Mouse (Mus musculus) neural tube, embryonic 11.5 days (tissue): ENCODE measurements around the gene Gm13119. TPM values are rescaled to one million over a fixed set of nuclear protein-coding genes. Genes with fewer than 3 reads are reported as not detected.
A peak's percentile ranks its signal among the peaks of the same experiment; 100 is the strongest.
"Not testable (repeated sequence)": the region's sequence is repeated elsewhere in the genome, so short reads cannot be mapped to it uniquely, and the experiment has no call there.

Experiments used
- ATAC-seq: fragments of 200-750 bp; cut with Nextera tagmentation; 2 replicates; pipeline ENCODE4 v1.8.0; 2017; ENCODE audit warnings: moderate number of reproducible peaks, mild to moderate bottlenecking, moderate TSS enrichment, moderate library complexity; ENCODE audit not compliant: insufficient read depth, low FRiP score, low TSS enrichment
- DNase-seq: peaks from one replicate; pipeline ENCODE4 v3.0.0-alpha.2; 2015; ENCODE audit warnings: low spot score
- H3K27ac ChIP-seq: fragments of 300-500 bp; sonication (generic); 2 replicates; pipeline ENCODE4 v1.5.1; 2014; ENCODE audit warnings: low read depth, mild to moderate bottlenecking, low read length
- H3K27me3 ChIP-seq: fragments of 300-500 bp; sonication (generic); 2 replicates; pipeline ENCODE4 v1.6.1; 2014; ENCODE audit warnings: mild to moderate bottlenecking, low read length, mixed read lengths; ENCODE audit not compliant: control insufficient read depth, insufficient read depth
- H3K36me3 ChIP-seq: fragments of 300-500 bp; sonication (generic); 2 replicates; pipeline ENCODE4 v1.6.1; 2014; ENCODE audit warnings: mild to moderate bottlenecking, low read length, moderate library complexity, mixed read lengths; ENCODE audit not compliant: control insufficient read depth, insufficient read depth
- H3K4me1 ChIP-seq: fragments of 300-500 bp; sonication (generic); 2 replicates; pipeline ENCODE4 v1.6.1; 2014; ENCODE audit warnings: low read length, mixed read lengths; ENCODE audit not compliant: control insufficient read depth, insufficient read depth
- H3K4me2 ChIP-seq: fragments of 300-500 bp; sonication (generic); 2 replicates; pipeline ENCODE4 v1.6.1; 2014; ENCODE audit warnings: low read depth, mild to moderate bottlenecking, moderate library complexity
- H3K4me3 ChIP-seq: fragments of 300-500 bp; sonication (generic); 2 replicates; pipeline ENCODE4 v1.5.1; 2014; ENCODE audit warnings: low read depth, low read length
- H3K9ac ChIP-seq: fragments of 300-500 bp; sonication (generic); 2 replicates; pipeline ENCODE4 v1.6.1; 2014; ENCODE audit warnings: mild to moderate bottlenecking, low read length
- H3K9me3 ChIP-seq: fragments of 300-500 bp; sonication (generic); 2 replicates; pipeline ENCODE4 v1.6.1; 2016; ENCODE audit warnings: low read length; ENCODE audit not compliant: control insufficient read depth
- WGBS: fragments of 180-500 bp; shearing (Covaris S2); extraction: QIAGEN DNeasy Blood & Tissue Kit; methylation state at CpG from one replicate; pipeline ENCODE4 v1.1.7; 2014; 5-methylcytosine and 5-hydroxymethylcytosine counted together
- polyA plus RNA-seq: library from polyadenylated mRNA; unstranded; fragments of >200 nt; fragmentation: Nextera tagmentation; extraction: Ambion mirVana; gene quantifications from 2 replicates; pipeline ENCODE4 v1.2.1, GENCODE M21; 2014

Gene Gm13119
- not detected in 2 replicates for polyA plus RNA-seq

- not testable (repeated sequence) for H3K36me3 ChIP-seq, H3K9ac ChIP-seq, H3K27me3 ChIP-seq, H3K9me3 ChIP-seq, ATAC-seq, H3K27ac ChIP-seq, H3K4me2 ChIP-seq, DNase-seq, H3K4me1 ChIP-seq, H3K4me3 ChIP-seq
- 90% methylated on average over 3 of the region's 3 CpGs for WGBS
Observed at GRCm38 (mm10) chr4:144357642-144358041, at the start of gene Gm13119. TSS of gene Gm13119 (plus strand) at chr4:144357942.

- not testable (repeated sequence) for DNase-seq, H3K4me2 ChIP-seq, H3K4me3 ChIP-seq, H3K36me3 ChIP-seq, H3K9ac ChIP-seq, H3K27me3 ChIP-seq, H3K9me3 ChIP-seq, H3K4me1 ChIP-seq, H3K27ac ChIP-seq, ATAC-seq
- WGBS = 78% methylated on average over 2 of the region's 2 CpGs
Observed at GRCm38 (mm10) chr4:144312666-144313460, 44.9 kb upstream of the Gm13119 start.

GRCm38 (mm10) chr4:144329949-144330348 is 27.8 kb upstream of the Gm13119 start, which contains the start of gene Gm13128:
TSS of gene Gm13128 (plus strand) at chr4:144330249.
- not testable (repeated sequence) for H3K27ac ChIP-seq, DNase-seq, H3K4me3 ChIP-seq, H3K36me3 ChIP-seq, H3K4me1 ChIP-seq, H3K9ac ChIP-seq, ATAC-seq, H3K27me3 ChIP-seq, H3K9me3 ChIP-seq, H3K4me2 ChIP-seq
- WGBS = 73% methylated on average over 4 of the region's 4 CpGs

- not testable (repeated sequence) for H3K27ac ChIP-seq, H3K9me3 ChIP-seq, H3K4me2 ChIP-seq, H3K9ac ChIP-seq, H3K4me3 ChIP-seq, ATAC-seq, H3K36me3 ChIP-seq, H3K4me1 ChIP-seq, DNase-seq, H3K27me3 ChIP-seq
- 87% methylated on average over 2 of the region's 3 CpGs for WGBS
Observed at GRCm38 (mm10) chr4:144335856-144336255, 21.9 kb upstream of the Gm13119 start.

GRCm38 (mm10) chr4:144377911-144378310 is 20.2 kb downstream of the Gm13119 start, which contains the start of gene Pramef20:
TSS of gene Pramef20 (minus strand) at chr4:144377933.
- Histone ChIP-seq H3K4me2 (no peak within 1 kb of the TSS), H3K36me3 (no peaks in the 10 kb centered on the region), H3K4me1 (no peaks in the 10 kb centered on the region), H3K27ac (no peak within 1 kb of the TSS), H3K4me3 (no peak within 1 kb of the TSS), H3K9me3 (no peaks in the 10 kb centered on the region), H3K27me3 (no peaks in the 10 kb centered on the region), H3K9ac (no peak within 1 kb of the TSS)
- ATAC-seq = no peak
- no peak for DNase-seq
- 63% methylated on average over 2 of the region's 2 CpGs for WGBS

- WGBS = 32% methylated on average over 3 of the region's 3 CpGs
- no peak for ATAC-seq
- H3K27me3 ChIP-seq = no peaks in the 10 kb centered on the region
Observed at GRCm38 (mm10) chr4:144396316-144396715, 38.6 kb downstream of the Gm13119 start.

GRCm38 (mm10) chr4:144402712-144403111 is 45.0 kb downstream of the Gm13119 start:
- no peaks in the 10 kb centered on the region for H3K27me3 ChIP-seq
- no peak overlapping the region for H3K4me3 ChIP-seq
- ATAC-seq (no peak), DNase-seq (no peak)
- no peak overlapping the region for H3K27ac ChIP-seq
- no peaks in the 10 kb centered on the region for H3K36me3 ChIP-seq
- no peaks in the 10 kb centered on the region for H3K4me1 ChIP-seq
- WGBS = 87% methylated on average over 4 of the region's 4 CpGs
- H3K9ac ChIP-seq = no peak overlapping the region
- no peak overlapping the region for H3K4me2 ChIP-seq
- no peaks in the 10 kb centered on the region for H3K9me3 ChIP-seq

More at GRCm38 (mm10) chr4:144396316-144396715, 38.6 kb downstream of the Gm13119 start:
- no peaks in the 10 kb centered on the region for H3K36me3 ChIP-seq
- H3K9me3 ChIP-seq = 0 out of 2 replicates have a peak, but pooled peaks cover 3% of the 10 kb centered on the region
- no peak overlapping the region for H3K4me3 ChIP-seq
- no peak overlapping the region for H3K27ac ChIP-seq
- H3K4me2 ChIP-seq = no peak overlapping the region
- DNase-seq = no peak
- no peaks in the 10 kb centered on the region for H3K4me1 ChIP-seq
- no peak overlapping the region for H3K9ac ChIP-seq

- peak overlapping the region; percentile 8; the same call in 1 of the 2 replicates for H3K4me3 ChIP-seq
Observed at GRCm38 (mm10) chr4:144404456-144405086, 46.8 kb downstream of the Gm13119 start.

More at GRCm38 (mm10) chr4:144404456-144405086, 46.8 kb downstream of the Gm13119 start:
- Histone ChIP-seq H3K4me2 (peak overlapping the region; percentile 33), H3K9me3 (no peaks in the 10 kb centered on the region), H3K36me3 (no peaks in the 10 kb centered on the region), H3K9ac (no peak overlapping the region; the same call in 1 of the 2 replicates), H3K4me1 (no peaks in the 10 kb centered on the region), H3K27ac (no peak overlapping the region), H3K27me3 (no peaks in the 10 kb centered on the region)
- WGBS = 10% methylated on average over 16 of the region's 17 CpGs
- DNase-seq (peak; percentile 40), ATAC-seq (no peak)
